Mouse (Mus musculus) hindbrain, embryonic 12.5 days (tissue): ENCODE results near the gene Fam120a. TPM values are rescaled to one million over a fixed set of nuclear protein-coding genes. Genes with fewer than 3 reads are reported as not detected.

Source experiments
- ATAC-seq: fragments of 200-750 bp; cut with Nextera tagmentation; 2 replicates; pipeline ENCODE4 v1.8.0; 2017; ENCODE audit warnings: moderate TSS enrichment; ENCODE audit not compliant: low FRiP score
- H3K27ac ChIP-seq: fragments of 300-500 bp; sonication (generic); 2 replicates; pipeline ENCODE4 v1.5.1; 2016; ENCODE audit warnings: mild to moderate bottlenecking
- H3K27me3 ChIP-seq: fragments of 300-500 bp; sonication (generic); 2 replicates; pipeline ENCODE4 v1.6.1; 2016; ENCODE audit warnings: mild to moderate bottlenecking
- H3K36me3 ChIP-seq: fragments of 300-500 bp; sonication (generic); 2 replicates; pipeline ENCODE4 v1.6.1; 2016; ENCODE audit warnings: mild to moderate bottlenecking
- H3K4me1 ChIP-seq: fragments of 300-500 bp; sonication (generic); 2 replicates; pipeline ENCODE4 v1.6.1; 2016
- H3K4me2 ChIP-seq: fragments of 300-500 bp; sonication (generic); replicated peaks from 2 replicates; pipeline ENCODE4 v1.6.1; 2016; ENCODE audit warnings: mild to moderate bottlenecking
- H3K4me3 ChIP-seq: fragments of 300-500 bp; sonication (generic); 2 replicates; pipeline ENCODE4 v1.5.1; 2016; ENCODE audit warnings: mild to moderate bottlenecking
- H3K9ac ChIP-seq: fragments of 300-500 bp; sonication (generic); 2 replicates; pipeline ENCODE4 v1.6.1; 2016; ENCODE audit warnings: mild to moderate bottlenecking, moderate library complexity
- H3K9me3 ChIP-seq: fragments of 300-500 bp; sonication (generic); replicated peaks from 2 replicates; pipeline ENCODE4 v1.6.1; 2016; ENCODE audit warnings: mild to moderate bottlenecking
- WGBS: fragments of 180-500 bp; shearing (Covaris S2); methylation state at CpG from one replicate; pipeline ENCODE4 v1.1.7; 2016; 5-methylcytosine and 5-hydroxymethylcytosine counted together
- polyA plus RNA-seq: library from polyadenylated mRNA; unstranded; fragments of >200 nt; fragmentation: Nextera tagmentation; extraction: Ambion mirVana; gene quantifications from 2 replicates; pipeline ENCODE4 v1.2.1, GENCODE M21; 2016

The Fam120a gene
- polyA plus RNA-seq, 1 experiment from 2014 or later: 17.0 TPM

- no peaks in the 10 kb centered on the region for H3K9me3 ChIP-seq
- peaks cover 58% of the 10 kb centered on the region for H3K36me3 ChIP-seq
- H3K4me1 ChIP-seq: no peaks in the 10 kb centered on the region
- no peak for ATAC-seq
- no peak overlapping the region for H3K4me2 ChIP-seq
- no peak overlapping the region for H3K4me3 ChIP-seq
- no peaks in the 10 kb centered on the region for H3K27me3 ChIP-seq
- 83% methylated on average over 5 of the region's 5 CpGs for WGBS
- no peak overlapping the region for H3K9ac ChIP-seq
- H3K27ac ChIP-seq: no peak overlapping the region
Measured at GRCm38 (mm10) chr13:48931232-48931631, 36.6 kb downstream of the Fam120a start.

- no peak overlapping the region for H3K9ac ChIP-seq
- no peak overlapping the region for H3K4me3 ChIP-seq
- H3K36me3 ChIP-seq: peaks cover 59% of the 10 kb centered on the region
- H3K27ac ChIP-seq: no peak overlapping the region
- WGBS: 84% methylated on average over 3 of the region's 3 CpGs
- no peaks in the 10 kb centered on the region for H3K9me3 ChIP-seq
- H3K4me2 ChIP-seq: no peak overlapping the region
- ATAC-seq: no peak
- H3K4me1 ChIP-seq: no peaks in the 10 kb centered on the region
- H3K27me3 ChIP-seq: no peaks in the 10 kb centered on the region
Measured at GRCm38 (mm10) chr13:48929535-48930110, 38.2 kb downstream of the Fam120a start.

- Histone ChIP-seq H3K4me2 (no peak overlapping the region), H3K4me3 (no peak overlapping the region), H3K9ac (no peak overlapping the region), H3K27ac (no peak overlapping the region), H3K9me3 (no peaks in the 10 kb centered on the region), H3K27me3 (no peaks in the 10 kb centered on the region), H3K36me3 (peaks cover 43% of the 10 kb centered on the region), H3K4me1 (no peaks in the 10 kb centered on the region)
- 96% methylated on average over 2 of the region's 2 CpGs for WGBS
- ATAC-seq: no peak
Measured at GRCm38 (mm10) chr13:48927609-48928008, 40.2 kb downstream of the Fam120a start.

GRCm38 (mm10) chr13:48922712-48923111 lies 45.1 kb downstream of the Fam120a start:
- ATAC-seq: no peak
- Histone ChIP-seq H3K9me3 (no peaks in the 10 kb centered on the region), H3K27ac (no peak overlapping the region), H3K4me2 (no peak overlapping the region), H3K36me3 (peaks cover 47% of the 10 kb centered on the region), H3K4me3 (no peak overlapping the region), H3K27me3 (no peaks in the 10 kb centered on the region), H3K4me1 (no peaks in the 10 kb centered on the region), H3K9ac (no peak overlapping the region)
- WGBS: 84% methylated on average over 2 of the region's 2 CpGs

- H3K9ac ChIP-seq: no peak overlapping the region
- H3K27me3 ChIP-seq: no peaks in the 10 kb centered on the region
- H3K4me1 ChIP-seq: no peaks in the 10 kb centered on the region
- no peak overlapping the region for H3K4me3 ChIP-seq
- no peak for ATAC-seq
- H3K4me2 ChIP-seq: no peak overlapping the region
- H3K36me3 ChIP-seq: peaks cover 44% of the 10 kb centered on the region
- no peaks in the 10 kb centered on the region for H3K9me3 ChIP-seq
- H3K27ac ChIP-seq: no peak overlapping the region
- 92% methylated on average over 1 of the region's 1 CpGs for WGBS
Measured at GRCm38 (mm10) chr13:48921256-48921655, 46.6 kb downstream of the Fam120a start.

GRCm38 (mm10) chr13:48919756-48920415 lies 47.9 kb downstream of the Fam120a start:
- no peak for ATAC-seq
- H3K27ac ChIP-seq: no peak overlapping the region
- no peaks in the 10 kb centered on the region for H3K4me1 ChIP-seq
- H3K9ac ChIP-seq: no peak overlapping the region
- WGBS: 92% methylated on average over 7 of the region's 7 CpGs
- H3K36me3 ChIP-seq: peaks cover 54% of the 10 kb centered on the region
- no peaks in the 10 kb centered on the region for H3K9me3 ChIP-seq
- no peak overlapping the region for H3K4me3 ChIP-seq
- H3K27me3 ChIP-seq: no peaks in the 10 kb centered on the region
- no peak overlapping the region for H3K4me2 ChIP-seq

- Histone ChIP-seq H3K9ac (no peak overlapping the region), H3K27ac (no peak overlapping the region), H3K9me3 (no peaks in the 10 kb centered on the region), H3K4me2 (no peak overlapping the region), H3K27me3 (no peaks in the 10 kb centered on the region), H3K4me1 (no peaks in the 10 kb centered on the region), H3K4me3 (no peak overlapping the region), H3K36me3 (peaks cover 67% of the 10 kb centered on the region)
- no peak for ATAC-seq
- WGBS: 98% methylated on average over 3 of the region's 3 CpGs
Measured at GRCm38 (mm10) chr13:48917113-48917599, 50.7 kb downstream of the Fam120a start.

- no peak for ATAC-seq
- H3K27me3 ChIP-seq: no peaks in the 10 kb centered on the region
- H3K4me1 ChIP-seq: no peaks in the 10 kb centered on the region
- H3K27ac ChIP-seq: no peak overlapping the region
- no peak overlapping the region for H3K9ac ChIP-seq
- no peak overlapping the region for H3K4me3 ChIP-seq
- H3K36me3 ChIP-seq: peaks cover 57% of the 10 kb centered on the region
- no peaks in the 10 kb centered on the region for H3K9me3 ChIP-seq
- H3K4me2 ChIP-seq: no peak overlapping the region
- WGBS: 94% methylated on average over 1 of the region's 1 CpGs
Measured at GRCm38 (mm10) chr13:48913680-48914079, 54.1 kb downstream of the Fam120a start.

- no peak for ATAC-seq
- H3K4me3 ChIP-seq: no peak overlapping the region
- 91% methylated on average over 3 of the region's 3 CpGs for WGBS
- H3K27ac ChIP-seq: no peak overlapping the region
- no peaks in the 10 kb centered on the region for H3K4me1 ChIP-seq
- H3K27me3 ChIP-seq: no peaks in the 10 kb centered on the region
- no peak overlapping the region for H3K4me2 ChIP-seq
- H3K9me3 ChIP-seq: no peaks in the 10 kb centered on the region
- peaks cover 62% of the 10 kb centered on the region for H3K36me3 ChIP-seq
- no peak overlapping the region for H3K9ac ChIP-seq
Measured at GRCm38 (mm10) chr13:48913141-48913540, 54.7 kb downstream of the Fam120a start.

GRCm38 (mm10) chr13:48911426-48911825 lies 56.4 kb downstream of the Fam120a start:
- no peak overlapping the region for H3K4me2 ChIP-seq
- H3K27ac ChIP-seq: no peak overlapping the region
- no peaks in the 10 kb centered on the region for H3K9me3 ChIP-seq
- no peaks in the 10 kb centered on the region for H3K4me1 ChIP-seq
- WGBS: 88% methylated on average over 7 of the region's 7 CpGs
- peaks cover 61% of the 10 kb centered on the region for H3K36me3 ChIP-seq
- ATAC-seq: no peak
- H3K4me3 ChIP-seq: no peak overlapping the region
- no peaks in the 10 kb centered on the region for H3K27me3 ChIP-seq
- H3K9ac ChIP-seq: no peak overlapping the region

- Histone ChIP-seq H3K4me2 (no peak overlapping the region), H3K27ac (no peak overlapping the region), H3K27me3 (no peaks in the 10 kb centered on the region), H3K4me3 (no peak overlapping the region), H3K9me3 (no peaks in the 10 kb centered on the region), H3K9ac (no peak overlapping the region), H3K36me3 (peaks cover 66% of the 10 kb centered on the region), H3K4me1 (no peaks in the 10 kb centered on the region)
- WGBS: 92% methylated on average over 2 of the region's 2 CpGs
- ATAC-seq: no peak
Measured at GRCm38 (mm10) chr13:48905458-48905857, 62.4 kb downstream of the Fam120a start.

GRCm38 (mm10) chr13:48895376-48895775 lies 72.4 kb downstream of the Fam120a start:
- Histone ChIP-seq H3K9ac (no peak overlapping the region), H3K27me3 (no peaks in the 10 kb centered on the region), H3K4me3 (no peak overlapping the region), H3K36me3 (peaks cover 52% of the 10 kb centered on the region), H3K4me1 (no peaks in the 10 kb centered on the region), H3K4me2 (no peak overlapping the region), H3K9me3 (no peaks in the 10 kb centered on the region), H3K27ac (no peak overlapping the region)
- ATAC-seq: no peak
- 84% methylated on average over 5 of the region's 5 CpGs for WGBS
